Mouse (Mus musculus) embryonic facial prominence, embryonic 12.5 days (tissue): Measurements from ENCODE around the gene Hjurp. TPM values are rescaled to one million over a fixed set of nuclear protein-coding genes. Genes with fewer than 3 reads are reported as not detected.

Experiments
- ATAC-seq: fragments of 200-750 bp; cut with Nextera tagmentation; 2 replicates; pipeline ENCODE4 v1.8.0; 2017; ENCODE audit not compliant: insufficient number of reproducible peaks, insufficient read depth, low FRiP score, low TSS enrichment
- H3K27ac ChIP-seq: fragments of 300-500 bp; sonication (generic); 2 replicates; pipeline ENCODE4 v1.5.1; 2016; ENCODE audit warnings: mild to moderate bottlenecking
- H3K27me3 ChIP-seq: fragments of 300-500 bp; sonication (generic); 2 replicates; pipeline ENCODE4 v1.6.1; 2016; ENCODE audit warnings: mild to moderate bottlenecking, moderate library complexity
- H3K36me3 ChIP-seq: fragments of 300-500 bp; sonication (generic); 2 replicates; pipeline ENCODE4 v1.6.1; 2016; ENCODE audit warnings: mild to moderate bottlenecking
- H3K4me1 ChIP-seq: fragments of 300-500 bp; sonication (generic); 2 replicates; pipeline ENCODE4 v1.6.1; 2016
- H3K4me2 ChIP-seq: fragments of 300-500 bp; sonication (generic); replicated peaks from 2 replicates; pipeline ENCODE4 v1.6.1; 2016; ENCODE audit warnings: mild to moderate bottlenecking, moderate library complexity
- H3K4me3 ChIP-seq: fragments of 300-500 bp; sonication (generic); 2 replicates; pipeline ENCODE4 v1.5.1; 2016; ENCODE audit warnings: mild to moderate bottlenecking
- H3K9ac ChIP-seq: fragments of 300-500 bp; sonication (generic); 2 replicates; pipeline ENCODE4 v1.6.1; 2016; ENCODE audit warnings: mild to moderate bottlenecking, moderate library complexity
- H3K9me3 ChIP-seq: fragments of 300-500 bp; sonication (generic); 2 replicates; pipeline ENCODE4 v1.6.1; 2016; ENCODE audit warnings: mild to moderate bottlenecking, moderate library complexity
- WGBS: fragments of 180-500 bp; shearing (Covaris S2); methylation state at CpG from one replicate; pipeline ENCODE4 v1.1.7; 2016; 5-methylcytosine and 5-hydroxymethylcytosine counted together
- polyA plus RNA-seq: library from polyadenylated mRNA; unstranded; fragments of >200 nt; fragmentation: Nextera tagmentation; extraction: Ambion mirVana; gene quantifications from 2 replicates; pipeline ENCODE4 v1.2.1, GENCODE M21; 2016

The Hjurp gene
- polyA plus RNA-seq, 1 experiment from 2014 or later = 234 TPM

DNA sequence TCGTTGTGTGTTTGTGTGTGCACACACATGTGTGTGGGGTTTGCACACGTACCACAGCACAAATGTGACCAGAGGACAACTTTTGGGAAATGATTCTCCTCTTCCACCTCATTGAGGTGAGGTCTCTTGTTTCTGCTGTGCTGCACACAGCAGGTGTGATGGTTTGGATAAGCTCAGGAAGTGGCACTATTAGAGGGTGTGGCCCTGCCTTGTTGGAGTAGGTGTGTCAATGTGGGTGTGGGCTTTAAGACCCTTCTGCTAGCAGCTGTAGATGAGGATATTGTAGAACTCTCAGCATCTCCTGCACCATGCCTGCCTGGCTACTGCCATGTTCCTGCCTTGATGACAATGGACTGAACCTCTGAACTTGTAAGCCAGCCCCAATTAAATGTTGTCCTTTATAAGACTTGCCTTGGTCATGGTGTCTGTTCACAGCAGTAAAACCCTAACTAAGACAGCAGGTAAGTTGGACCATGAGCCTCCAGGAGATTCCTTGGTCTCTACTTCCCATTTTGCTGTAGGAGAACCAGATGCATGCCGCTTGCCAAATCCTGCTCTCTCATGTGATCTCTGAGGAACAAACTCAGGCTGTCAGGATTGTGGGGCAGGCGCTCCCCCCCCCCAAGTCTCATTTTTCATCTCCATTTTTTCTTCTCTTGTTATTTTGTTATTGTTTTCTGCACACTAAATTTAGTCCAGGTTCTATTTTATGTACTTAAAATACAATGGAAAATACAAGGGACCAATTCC is 18.9 kb upstream of the Hjurp start:
- H3K36me3 ChIP-seq = no peaks in the 10 kb centered on the region
- H3K4me2 ChIP-seq = no peak overlapping the region
- 75% methylated on average over 4 of the region's 4 CpGs for WGBS
- H3K4me3 ChIP-seq = no peak overlapping the region
- no peaks in the 10 kb centered on the region for H3K4me1 ChIP-seq
- H3K9ac ChIP-seq = no peak overlapping the region
- peaks cover 57% of the 10 kb centered on the region for H3K9me3 ChIP-seq
- H3K27me3 ChIP-seq = no peaks in the 10 kb centered on the region
- H3K27ac ChIP-seq = no peak overlapping the region
- ATAC-seq = no peak

DNA sequence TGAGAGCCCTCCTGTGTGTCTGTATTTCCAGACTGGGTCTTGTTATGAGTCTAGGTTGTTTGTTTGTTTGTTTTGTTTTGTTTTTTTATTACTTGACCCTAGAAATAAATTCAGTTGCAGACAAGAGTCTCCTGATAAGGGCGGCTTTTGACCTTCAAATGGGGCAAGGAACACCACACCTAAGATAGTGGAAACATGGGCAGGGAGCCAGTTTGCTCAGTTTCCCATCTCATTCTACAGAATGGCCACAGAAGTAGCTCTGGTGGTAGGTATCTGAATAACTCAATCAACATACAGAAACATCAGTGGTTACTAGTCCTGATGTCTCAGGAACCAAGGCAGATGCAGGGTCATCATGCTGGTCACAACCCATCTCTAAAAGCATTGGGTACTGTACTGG is 17.2 kb upstream of the Hjurp start:
- no peaks in the 10 kb centered on the region for H3K4me1 ChIP-seq
- ATAC-seq = no peak
- WGBS = 21% methylated on average over 1 of the region's 1 CpGs
- no peak overlapping the region for H3K27ac ChIP-seq
- no peak overlapping the region for H3K9ac ChIP-seq
- no peaks in the 10 kb centered on the region for H3K27me3 ChIP-seq
- no peaks in the 10 kb centered on the region for H3K36me3 ChIP-seq
- peaks cover 56% of the 10 kb centered on the region for H3K9me3 ChIP-seq
- H3K4me2 ChIP-seq = no peak overlapping the region
- no peak overlapping the region for H3K4me3 ChIP-seq

DNA sequence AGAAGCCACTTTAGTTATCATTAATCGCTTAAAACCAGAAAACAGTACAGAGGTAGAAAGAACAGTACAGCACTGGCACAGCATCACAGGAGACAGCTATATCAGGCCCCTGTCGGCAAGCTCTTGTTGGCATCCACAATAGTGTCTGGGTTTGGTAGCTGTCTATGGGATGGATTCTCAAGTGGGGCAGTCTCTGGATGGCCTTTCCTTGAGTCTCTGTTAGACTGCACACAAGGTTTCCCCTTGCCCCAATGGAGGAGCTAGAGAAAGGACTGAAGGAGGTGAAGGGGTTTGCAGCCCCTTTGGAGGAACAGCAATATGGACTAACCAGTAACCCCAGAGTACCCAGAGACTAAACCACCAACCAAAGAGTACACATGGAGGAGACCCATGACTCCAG is 14.6 kb upstream of the Hjurp start:
- Histone ChIP-seq H3K9me3 (peaks cover 52% of the 10 kb centered on the region), H3K36me3 (no peaks in the 10 kb centered on the region), H3K4me3 (no peak overlapping the region), H3K27me3 (no peaks in the 10 kb centered on the region), H3K27ac (no peak overlapping the region), H3K4me2 (no peak overlapping the region), H3K4me1 (no peaks in the 10 kb centered on the region), H3K9ac (no peak overlapping the region)
- 52% methylated on average over 2 of the region's 2 CpGs for WGBS
- ATAC-seq = no peak

DNA sequence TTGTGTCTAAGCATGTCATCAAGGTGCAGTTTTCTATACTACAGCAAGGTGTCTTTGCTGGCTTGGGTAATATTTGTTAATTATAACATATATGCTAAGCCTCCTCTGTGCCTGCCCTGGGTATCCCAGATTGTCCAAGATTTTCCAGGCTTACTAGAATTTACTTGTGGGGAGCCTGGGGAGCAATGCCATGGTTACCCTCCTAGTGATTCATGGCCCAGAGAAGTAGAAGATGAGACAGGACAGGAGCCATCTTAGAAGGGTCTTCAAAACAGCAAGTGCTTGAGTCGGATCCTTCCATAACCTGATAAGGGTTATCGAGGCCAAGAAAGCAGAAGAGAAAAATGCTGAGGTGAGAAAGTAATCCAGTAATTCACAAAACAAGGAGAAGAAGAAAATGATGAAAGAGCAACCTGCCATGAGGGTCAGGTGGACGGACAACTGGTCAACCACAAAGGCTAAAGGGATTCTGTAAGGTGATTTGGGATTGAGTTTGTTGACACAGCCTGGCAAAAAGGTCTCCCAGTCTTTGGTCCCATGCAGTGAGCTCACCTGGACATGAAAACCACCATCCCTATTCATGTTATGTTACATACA is 14.1 kb upstream of the Hjurp start:
- WGBS = 60% methylated on average over 3 of the region's 3 CpGs
- no peak for ATAC-seq

DNA sequence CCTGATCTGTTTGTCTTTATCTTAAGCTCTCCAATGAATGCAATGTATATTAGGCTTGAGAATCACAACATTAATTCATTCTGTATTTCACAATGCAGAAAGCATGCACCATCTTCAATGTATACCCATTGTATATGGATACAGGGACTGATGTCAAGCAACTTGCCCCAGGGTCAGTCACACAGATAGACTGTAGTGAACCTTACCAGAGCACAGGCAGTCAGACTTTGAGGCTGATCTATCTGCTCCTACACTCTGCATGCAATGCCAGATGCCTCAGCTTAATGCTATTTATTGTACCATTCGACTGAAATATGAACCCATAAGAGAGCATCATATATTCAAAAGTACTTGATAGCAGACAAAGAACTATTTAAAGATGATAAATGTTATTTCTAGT is 13.1 kb upstream of the Hjurp start:
- no peak overlapping the region for H3K4me2 ChIP-seq
- H3K9ac ChIP-seq = no peak overlapping the region
- no peaks in the 10 kb centered on the region for H3K4me1 ChIP-seq
- WGBS = 67% methylated on average over 1 of the region's 1 CpGs
- H3K4me3 ChIP-seq = no peak overlapping the region
- H3K27me3 ChIP-seq = no peaks in the 10 kb centered on the region
- ATAC-seq = no peak
- peaks cover 60% of the 10 kb centered on the region for H3K9me3 ChIP-seq
- H3K27ac ChIP-seq = no peak overlapping the region
- no peaks in the 10 kb centered on the region for H3K36me3 ChIP-seq

More for the DNA sequence above, 14.1 kb upstream of the Hjurp start:
- Histone ChIP-seq H3K4me3 (no peak overlapping the region), H3K36me3 (no peaks in the 10 kb centered on the region), H3K27me3 (no peaks in the 10 kb centered on the region), H3K9ac (no peak overlapping the region), H3K4me1 (no peaks in the 10 kb centered on the region), H3K9me3 (peaks cover 57% of the 10 kb centered on the region), H3K27ac (no peak overlapping the region), H3K4me2 (no peak overlapping the region)

DNA sequence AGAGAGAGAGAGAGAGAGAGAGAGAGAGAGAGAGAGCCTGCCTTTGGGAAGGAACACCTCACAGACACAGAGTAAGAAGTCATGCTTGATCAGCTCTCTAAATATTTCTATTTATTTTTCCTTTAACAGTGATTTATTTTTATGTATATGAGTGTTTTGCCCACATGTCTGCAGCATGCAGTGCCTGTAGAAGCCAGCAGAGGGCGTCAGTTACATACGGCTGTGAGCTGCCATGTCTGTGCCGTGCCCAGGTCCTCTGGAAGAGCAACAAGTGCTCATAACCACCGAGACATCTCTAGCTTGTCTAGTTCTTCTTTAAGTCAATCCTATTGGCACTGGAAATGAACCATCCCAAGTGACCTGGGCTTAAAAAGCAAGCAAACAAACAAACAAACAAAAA is 12.5 kb upstream of the Hjurp start:
- H3K27me3 ChIP-seq = no peaks in the 10 kb centered on the region
- WGBS = 41% methylated on average over 4 of the region's 4 CpGs
- no peaks in the 10 kb centered on the region for H3K4me1 ChIP-seq
- H3K4me2 ChIP-seq = no peak overlapping the region
- ATAC-seq = no peak
- H3K27ac ChIP-seq = no peak overlapping the region
- H3K9me3 ChIP-seq = peaks cover 64% of the 10 kb centered on the region
- H3K36me3 ChIP-seq = no peaks in the 10 kb centered on the region
- no peak overlapping the region for H3K9ac ChIP-seq
- no peak overlapping the region for H3K4me3 ChIP-seq

DNA sequence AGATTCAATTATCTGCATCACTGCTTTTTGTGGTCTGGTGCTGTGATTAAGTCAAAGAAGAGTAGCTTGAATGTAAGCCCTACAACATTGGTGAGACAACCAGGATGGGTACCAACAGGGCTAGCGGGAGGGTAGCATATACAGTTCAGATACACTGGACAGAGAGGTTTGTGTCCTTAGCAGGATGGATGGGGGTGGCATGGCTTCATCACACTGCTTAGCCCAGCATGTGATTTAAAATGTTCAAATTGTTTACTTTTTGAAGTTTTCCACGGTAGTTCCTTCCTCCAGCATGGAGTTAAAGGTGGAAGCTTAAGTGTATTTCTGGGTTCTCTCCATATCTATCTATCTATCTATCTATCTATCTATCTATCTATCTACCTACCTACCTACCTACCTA is 11.7 kb upstream of the Hjurp start:
- Histone ChIP-seq H3K27ac (no peak overlapping the region), H3K9ac (no peak overlapping the region), H3K9me3 (peaks cover 66% of the 10 kb centered on the region), H3K4me1 (no peaks in the 10 kb centered on the region), H3K27me3 (no peaks in the 10 kb centered on the region), H3K4me3 (no peak overlapping the region), H3K4me2 (no peak overlapping the region), H3K36me3 (no peaks in the 10 kb centered on the region)
- 44% methylated on average over 2 of the region's 2 CpGs for WGBS
- no peak for ATAC-seq

DNA sequence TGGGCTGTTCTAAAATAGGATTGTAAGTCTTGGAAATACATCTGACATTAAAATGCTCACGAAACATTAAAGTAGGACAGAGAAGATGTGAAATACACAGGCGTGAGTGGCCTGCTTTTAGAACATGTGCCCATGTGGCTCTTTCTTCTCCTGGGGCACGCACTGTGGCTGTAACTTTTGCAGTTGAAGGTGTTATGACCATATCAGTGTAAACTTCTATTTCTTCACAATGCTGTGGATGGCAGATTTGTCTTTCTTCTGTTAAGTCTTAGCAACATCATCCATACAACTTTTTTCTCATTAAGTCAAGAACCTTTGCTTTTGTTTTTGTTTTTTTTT is 11.3 kb upstream of the Hjurp start:
- WGBS = 75% methylated on average over 3 of the region's 3 CpGs
- H3K4me1 ChIP-seq = no peaks in the 10 kb centered on the region
- no peak for ATAC-seq
- no peak overlapping the region for H3K27ac ChIP-seq
- no peak overlapping the region for H3K9ac ChIP-seq
- no peak overlapping the region for H3K4me2 ChIP-seq
- peaks cover 70% of the 10 kb centered on the region for H3K9me3 ChIP-seq
- H3K36me3 ChIP-seq = no peaks in the 10 kb centered on the region
- H3K4me3 ChIP-seq = no peak overlapping the region
- no peaks in the 10 kb centered on the region for H3K27me3 ChIP-seq

DNA sequence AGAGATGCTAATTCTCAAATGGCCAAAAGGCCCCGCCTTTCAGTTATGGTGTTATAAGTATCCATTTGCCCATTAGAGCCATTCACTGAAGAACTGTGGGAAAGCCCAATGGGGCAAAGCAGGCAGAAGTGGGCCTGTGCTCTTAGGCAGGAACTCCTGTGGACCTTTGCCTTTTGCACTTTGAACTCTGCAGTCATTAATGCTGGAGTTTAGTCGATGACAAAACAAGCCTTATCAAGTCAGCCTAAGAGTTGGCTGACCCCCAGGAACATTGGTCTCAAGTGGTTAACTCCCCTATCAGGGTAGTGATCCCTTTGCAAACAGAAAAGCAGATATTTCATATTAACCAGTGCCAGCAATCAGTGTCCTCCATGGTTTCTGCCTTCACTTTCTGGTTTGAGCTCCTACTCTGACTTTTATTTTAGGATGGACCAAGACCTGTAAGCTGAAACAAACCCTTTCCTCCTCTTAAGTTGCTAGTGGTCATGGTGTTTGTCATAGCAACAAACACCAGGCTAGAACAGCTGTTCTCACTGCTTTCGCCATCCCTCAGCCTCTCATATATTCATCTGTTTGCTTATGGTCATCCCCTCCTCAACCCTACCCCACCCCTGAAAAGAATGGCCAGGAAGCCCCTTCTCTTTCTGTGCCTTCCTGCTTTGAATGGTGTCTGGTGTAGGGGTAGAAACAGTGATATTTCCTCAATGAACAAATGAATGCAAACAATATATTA is 10.8 kb upstream of the Hjurp start:
- Histone ChIP-seq H3K36me3 (no peaks in the 10 kb centered on the region), H3K4me2 (no peak overlapping the region), H3K27ac (no peak overlapping the region), H3K9me3 (peaks cover 75% of the 10 kb centered on the region), H3K27me3 (no peaks in the 10 kb centered on the region), H3K4me1 (no peaks in the 10 kb centered on the region), H3K4me3 (no peak overlapping the region), H3K9ac (no peak overlapping the region)
- WGBS = 44% methylated on average over 3 of the region's 3 CpGs
- ATAC-seq = no peak

DNA sequence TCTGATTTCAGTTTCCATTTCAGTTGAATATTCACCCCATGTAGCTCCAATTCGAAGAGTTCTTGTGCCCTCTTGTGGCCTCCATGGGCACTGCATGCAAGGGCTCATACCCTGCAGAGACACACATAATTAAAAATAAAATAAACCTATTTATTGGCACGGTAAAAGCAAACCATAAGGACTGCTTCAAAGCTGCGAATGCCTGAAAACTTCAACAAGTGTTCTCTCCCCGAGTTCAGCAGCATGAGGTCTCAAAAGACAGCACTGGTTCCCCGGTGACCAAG is 10.2 kb upstream of the Hjurp start:
- Histone ChIP-seq H3K4me3 (no peak overlapping the region), H3K9ac (no peak overlapping the region), H3K36me3 (no peaks in the 10 kb centered on the region), H3K27me3 (no peaks in the 10 kb centered on the region), H3K27ac (no peak overlapping the region), H3K9me3 (peaks cover 80% of the 10 kb centered on the region), H3K4me2 (no peak overlapping the region), H3K4me1 (no peaks in the 10 kb centered on the region)
- ATAC-seq = no peak
- WGBS = 34% methylated on average over 5 of the region's 5 CpGs

DNA sequence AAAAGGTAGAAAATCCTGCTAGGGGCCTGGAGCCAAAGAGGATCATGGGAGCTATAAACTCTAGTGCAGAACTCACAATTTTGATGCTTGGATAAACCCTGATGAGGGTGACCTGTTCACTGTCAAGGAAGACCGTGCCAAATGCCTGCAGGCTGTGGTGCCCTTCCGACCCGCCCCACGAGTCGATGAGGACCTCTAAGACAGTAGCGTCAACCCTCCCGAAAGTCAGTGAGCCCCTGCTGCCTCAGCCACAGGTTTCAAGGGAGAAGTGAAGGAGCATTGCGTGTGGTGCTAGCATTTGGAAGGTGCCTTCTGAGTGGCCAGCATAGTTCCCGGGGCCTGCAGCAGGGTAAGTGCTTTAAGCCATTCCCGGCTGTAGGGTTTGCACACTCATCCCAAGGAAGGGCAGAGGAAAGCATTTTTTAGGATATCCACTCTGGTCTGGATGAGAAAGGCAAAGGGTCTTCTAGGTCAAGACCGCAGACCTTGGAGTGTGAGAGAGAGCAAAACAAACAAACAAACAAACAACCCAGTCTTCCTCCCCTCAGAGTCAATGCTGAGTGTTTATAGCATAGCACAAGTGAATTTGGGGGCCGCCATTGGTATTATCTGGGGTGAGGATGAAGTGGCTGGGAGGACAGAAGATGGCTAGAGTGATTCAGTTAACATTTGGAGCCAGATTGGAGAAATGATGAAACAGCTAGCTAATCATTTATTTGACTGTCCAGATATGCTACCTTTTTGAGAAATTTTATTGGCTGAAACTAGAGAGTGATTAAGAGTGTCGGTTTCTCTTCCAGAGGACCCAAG is 9.7 kb upstream of the Hjurp start:
- H3K36me3 ChIP-seq = no peaks in the 10 kb centered on the region
- peaks cover 78% of the 10 kb centered on the region for H3K9me3 ChIP-seq
- H3K27ac ChIP-seq = no peak overlapping the region
- H3K4me2 ChIP-seq = no peak overlapping the region
- no peak for ATAC-seq
- H3K4me3 ChIP-seq = no peak overlapping the region
- H3K9ac ChIP-seq = no peak overlapping the region
- no peaks in the 10 kb centered on the region for H3K27me3 ChIP-seq
- 71% methylated on average over 13 of the region's 13 CpGs for WGBS
- no peaks in the 10 kb centered on the region for H3K4me1 ChIP-seq
